Mouse (Mus musculus): ENCODE data around the gene AC153137.1. TPM values are rescaled to one million over a fixed set of nuclear protein-coding genes. Genes with fewer than 3 reads are reported as not detected.

The AC153137.1 gene
- not detected for polyA plus RNA-seq (2014; fragmentation: Illumina TruSeq; extraction: RNeasy Lipid Tissue Mini Kit (QIAGEN cat#74804); ENCODE audit: low read depth, low replicate concordance)

DNA sequence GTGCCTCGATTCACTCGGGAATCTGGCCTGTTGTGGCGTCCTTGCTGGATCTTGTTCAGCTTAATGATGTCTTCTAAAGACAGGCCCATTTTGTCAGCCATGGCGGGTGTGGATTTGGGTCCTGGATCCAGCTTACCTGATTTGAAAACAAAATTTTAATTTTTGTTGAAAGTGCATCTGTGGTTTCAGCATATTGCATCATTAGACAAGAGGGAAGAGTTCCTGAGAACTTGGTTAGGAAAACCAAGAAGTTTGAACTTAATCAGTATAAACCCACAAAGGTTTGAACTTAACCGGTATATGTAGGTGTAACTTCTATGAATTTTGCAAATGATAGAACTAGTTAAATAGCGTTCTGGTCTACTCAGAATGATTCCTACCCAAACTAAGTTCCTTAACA lies at the start of gene AC153137.1:
AC153137.1 (minus strand) TSS at position 101 of the 400 bp plus-strand sequence.

Other genes with a start within 250 kb of the AC153137.1 start
- 71.0 TPM for gene Phf3, start 104.0 kb downstream of the AC153137.1 start, polyA plus RNA-seq (2014; fragmentation: Illumina TruSeq; extraction: RNeasy Lipid Tissue Mini Kit (QIAGEN cat#74804); ENCODE audit: low read depth, low replicate concordance)
- not detected for gene Lgsn, start 198.4 kb upstream of the AC153137.1 start, polyA plus RNA-seq (2014; fragmentation: Illumina TruSeq; extraction: RNeasy Lipid Tissue Mini Kit (QIAGEN cat#74804); ENCODE audit: low read depth, low replicate concordance)
- not detected for gene 4931428L18Rik, start 244.7 kb upstream of the AC153137.1 start, polyA plus RNA-seq (2014; fragmentation: Illumina TruSeq; extraction: RNeasy Lipid Tissue Mini Kit (QIAGEN cat#74804); ENCODE audit: low read depth, low replicate concordance)
- not detected for gene Pih1d3, start 244.9 kb upstream of the AC153137.1 start, polyA plus RNA-seq (2014; fragmentation: Illumina TruSeq; extraction: RNeasy Lipid Tissue Mini Kit (QIAGEN cat#74804); ENCODE audit: low read depth, low replicate concordance)

Data from kidney, adult 10 weeks (tissue).